Mouse (Mus musculus) stomach, embryonic 14.5 days (tissue): Measurements from ENCODE around the gene Resp18. TPM values are rescaled to one million over a fixed set of nuclear protein-coding genes. Genes with fewer than 3 reads are reported as not detected.

Source experiments
- ATAC-seq: fragments of 200-750 bp; cut with Nextera tagmentation; 2 replicates; pipeline ENCODE4 v1.8.0; 2017; ENCODE audit warnings: low read depth, moderate TSS enrichment; ENCODE audit not compliant: insufficient number of reproducible peaks, insufficient read depth, low FRiP score
- H3K27ac ChIP-seq: fragments of 300-500 bp; sonication (generic); 2 replicates; pipeline ENCODE4 v1.5.1; 2014; ENCODE audit warnings: mild to moderate bottlenecking, low read length, moderate library complexity, mixed read lengths
- H3K27me3 ChIP-seq: fragments of 300-500 bp; sonication (generic); 2 replicates; pipeline ENCODE4 v1.6.1; 2014; ENCODE audit warnings: low read length, control low read depth, mixed read lengths; ENCODE audit not compliant: control insufficient read depth, insufficient read depth
- H3K36me3 ChIP-seq: fragments of 300-500 bp; sonication (generic); 2 replicates; pipeline ENCODE4 v1.6.1; 2014; ENCODE audit warnings: mild to moderate bottlenecking, control low read depth, low read length, moderate library complexity, mixed read lengths; ENCODE audit not compliant: control insufficient read depth, insufficient read depth
- H3K4me1 ChIP-seq: fragments of 300-500 bp; sonication (generic); 2 replicates; pipeline ENCODE4 v1.6.1; 2014; ENCODE audit warnings: low read length, control low read depth, mixed read lengths; ENCODE audit not compliant: control insufficient read depth, insufficient read depth
- H3K4me2 ChIP-seq: fragments of 300-500 bp; sonication (generic); replicated peaks from 2 replicates; pipeline ENCODE4 v1.6.1; 2014; ENCODE audit warnings: low read depth, low read length, control low read depth
- H3K4me3 ChIP-seq: fragments of 300-500 bp; sonication (generic); 2 replicates; pipeline ENCODE4 v1.5.1; 2014; ENCODE audit warnings: low read depth, low read length, control low read depth
- H3K9ac ChIP-seq: fragments of 300-500 bp; sonication (generic); replicated peaks from 2 replicates; pipeline ENCODE4 v1.6.1; 2014; ENCODE audit warnings: low read depth, mild to moderate bottlenecking, control low read depth, low read length, moderate library complexity, mixed read lengths
- H3K9me3 ChIP-seq: fragments of 300-500 bp; sonication (generic); 2 replicates; pipeline ENCODE4 v1.6.1; 2016; ENCODE audit warnings: low read depth, low read length, control low read depth; ENCODE audit not compliant: control insufficient read depth
- WGBS: fragments of 180-500 bp; shearing (Covaris S2); extraction: QIAGEN DNeasy Blood & Tissue Kit; methylation state at CpG from one replicate; pipeline ENCODE4 v1.1.7; 2014; 5-methylcytosine and 5-hydroxymethylcytosine counted together
- polyA plus RNA-seq: library from polyadenylated mRNA; unstranded; fragments of >200 nt; fragmentation: Nextera tagmentation; extraction: Ambion mirVana; gene quantifications from 2 replicates; pipeline ENCODE4 v1.2.1, GENCODE M21; 2014

Gene Resp18
- polyA plus RNA-seq, 1 experiment from 2014 or later: 9.8 TPM

GRCm38 (mm10) chr1:75223532-75223931 is 54.7 kb downstream of the Resp18 start:
- 63% methylated on average over 6 of the region's 6 CpGs for WGBS
- H3K36me3 ChIP-seq: no peaks in the 10 kb centered on the region
- H3K9ac ChIP-seq: no peak overlapping the region
- H3K27me3 ChIP-seq: peaks cover 10% of the 10 kb centered on the region
- no peaks in the 10 kb centered on the region for H3K9me3 ChIP-seq
- no peak overlapping the region for H3K27ac ChIP-seq
- no peak overlapping the region for H3K4me2 ChIP-seq
- H3K4me1 ChIP-seq: peaks cover 8% of the 10 kb centered on the region; the same call in 1 of the 2 replicates
- ATAC-seq: no peak
- H3K4me3 ChIP-seq: no peak overlapping the region

- Histone ChIP-seq H3K9ac (no peak overlapping the region), H3K27ac (no peak overlapping the region)
- 77% methylated on average over 6 of the region's 6 CpGs for WGBS
Observed at GRCm38 (mm10) chr1:75222926-75223325, 55.3 kb downstream of the Resp18 start.

More at GRCm38 (mm10) chr1:75222926-75223325, 55.3 kb downstream of the Resp18 start:
- Histone ChIP-seq H3K4me1 (peaks cover 9% of the 10 kb centered on the region; the same call in 1 of the 2 replicates), H3K27me3 (peaks cover 10% of the 10 kb centered on the region), H3K9me3 (no peaks in the 10 kb centered on the region), H3K4me2 (no peak overlapping the region), H3K4me3 (no peak overlapping the region), H3K36me3 (no peaks in the 10 kb centered on the region)
- no peak for ATAC-seq

Other genes with a start within 250 kb of the Resp18 start
- gene Nhej1, start 153.2 kb downstream of the Resp18 start, polyA plus RNA-seq: 7.2 and 9.7 TPM in 2 replicates
- 0.42 and 0.91 TPM in 2 replicates for gene Slc23a3, start 144.5 kb downstream of the Resp18 start, polyA plus RNA-seq
- 37.1 and 40.5 TPM in 2 replicates for gene Cnppd1, start 135.7 kb downstream of the Resp18 start, polyA plus RNA-seq
- gene Retreg2, start 135.6 kb downstream of the Resp18 start, polyA plus RNA-seq: 47.7 and 51.8 TPM in 2 replicates
- gene Zfand2b, start 109.8 kb downstream of the Resp18 start, polyA plus RNA-seq: 41.0 and 43.4 TPM in 2 replicates
- gene Abcb6, start 98.0 kb downstream of the Resp18 start, polyA plus RNA-seq: 12.9 and 19.4 TPM in 2 replicates
- 22.1 and 23.0 TPM in 2 replicates for gene Ankzf1, start 86.3 kb downstream of the Resp18 start, polyA plus RNA-seq
- gene Atg9a, start 86.2 kb downstream of the Resp18 start, polyA plus RNA-seq: 23.2 and 27.2 TPM in 2 replicates
- gene Glb1l, start 67.6 kb downstream of the Resp18 start, polyA plus RNA-seq: 22.4 and 29.6 TPM in 2 replicates
- 123 TPM in 2 replicates for gene Stk16, start 67.6 kb downstream of the Resp18 start, polyA plus RNA-seq
- 59.9 and 69.1 TPM in 2 replicates for gene Tuba4a, start 58.5 kb downstream of the Resp18 start, polyA plus RNA-seq
- not detected in 2 replicates for gene A630095N17Rik, start 46.3 kb downstream of the Resp18 start, polyA plus RNA-seq
- gene Dnajb2, start 42.0 kb downstream of the Resp18 start, polyA plus RNA-seq: 14.3 and 14.4 TPM in 2 replicates
- 2.4 and 2.9 TPM in 2 replicates for gene Ptprn, start 13.9 kb downstream of the Resp18 start, polyA plus RNA-seq
- gene Dnpep, start 39.6 kb upstream of the Resp18 start, polyA plus RNA-seq: 126 and 127 TPM in 2 replicates
- gene Des, start 81.9 kb upstream of the Resp18 start, polyA plus RNA-seq: 43.7 and 51.0 TPM in 2 replicates
- gene Speg, start 96.9 kb upstream of the Resp18 start, polyA plus RNA-seq: 53.8 and 54.9 TPM in 2 replicates
- 75.2 and 84.5 TPM in 2 replicates for gene Gmppa, start 157.5 kb upstream of the Resp18 start, polyA plus RNA-seq
- gene Asic4, start 172.0 kb upstream of the Resp18 start, polyA plus RNA-seq: 0.16 and 0.25 TPM in 2 replicates
- gene Chpf, start 200.9 kb upstream of the Resp18 start, polyA plus RNA-seq: 38.4 and 41.0 TPM in 2 replicates
- 1.6 and 1.7 TPM in 2 replicates for gene Tmem198, start 201.1 kb upstream of the Resp18 start, polyA plus RNA-seq
- gene Obsl1, start 228.0 kb upstream of the Resp18 start, polyA plus RNA-seq: 77.0 and 79.0 TPM in 2 replicates
- 7.2 and 7.4 TPM in 2 replicates for gene Inha, start 228.7 kb upstream of the Resp18 start, polyA plus RNA-seq
- 16.8 and 19.0 TPM in 2 replicates for gene Stk11ip, start 243.1 kb upstream of the Resp18 start, polyA plus RNA-seq